Mouse (Mus musculus): ENCODE results near the gene Nkapd1. TPM values are rescaled to one million over a fixed set of nuclear protein-coding genes. Genes with fewer than 3 reads are reported as not detected.
A peak's percentile ranks its signal among the peaks of the same experiment; 100 is the strongest.

The Nkapd1 gene
- total RNA-seq (2012; rRNA removed), result 8.7 and 10.4 TPM in 2 replicates
- polyA plus RNA-seq (2012; ENCODE audit: insufficient read depth in 1 of 2, insufficient read length in 2 of 2, low read depth in 1 of 2, low replicate concordance in 2 of 2, missing spikeins in 1 of 2), result 10 to 100 TPM in 1 of 2 experiments, not detected in 1; 20.2 TPM

GRCm38 (mm10) chr9:50616766-50617603, at the start of gene Nkapd1, which contains the start of gene Pih1d2:
TSS of gene Nkapd1 (minus strand) at chr9:50617464.
TSS of gene Pih1d2 (plus strand) at chr9:50617321.
- H3K9ac ChIP-seq (ENCODE audit: control insufficient read depth, low read depth, low read length, poor library complexity, severe bottlenecking), result peak within 1 kb of the TSS; percentile 97
- H3K36me3 ChIP-seq (ENCODE audit: control insufficient read depth in 1 of 2, insufficient read depth in 2 of 2, low read length in 2 of 2), result peaks cover 3 to 25% of the 10 kb centered on the region in 2 experiments
- H3K27me3 ChIP-seq (ENCODE audit: control insufficient read depth in 1 of 2, insufficient read depth in 2 of 2, low read length in 2 of 2), result no peaks in the 10 kb centered on the region
- peak within 1 kb of the TSS; percentile 95 for H3K27ac ChIP-seq (ENCODE audit: control insufficient read depth, low read depth, low read length)
- peak; percentile 96 for DNase-seq (ENCODE audit: low read depth, low spot score)
- peaks cover 33% of the 10 kb centered on the region for H3K79me2 ChIP-seq (ENCODE audit: control insufficient read depth, insufficient read depth, low read length, poor library complexity)
- H3K4me1 ChIP-seq (ENCODE audit: control insufficient read depth in 1 of 2, insufficient read depth in 2 of 2, low read length in 2 of 2), result peaks cover 4 to 10% of the 10 kb centered on the region in 2 experiments; a peak in 3 of 4 replicates
- peak within 1 kb of the TSS; percentile 95 to 99 for H3K4me3 ChIP-seq (ENCODE audit: control insufficient read depth in 1 of 2, insufficient read depth in 1 of 2, low read depth in 2 of 2, low read length in 2 of 2)
- no peaks in the 10 kb centered on the region for H3K9me3 ChIP-seq (replicated peaks; ENCODE audit: insufficient read depth, low read length)
- no peak; the same call in 1 of the 2 replicates for TF ChIP-seq KAT2A (conservative IDR thresholded peaks at IDR 0.05; ENCODE audit: low read depth, low read length)
- no peak for TF ChIP-seq POLR2AphosphoS5 (IDR thresholded peaks at IDR 0.05; ENCODE audit: borderline replicate concordance, low read depth, low read length)
- no peak for TF ChIP-seq USF2 (IDR thresholded peaks at IDR 0.05; ENCODE audit: borderline replicate concordance in 1 of 2, insufficient read depth in 1 of 2, low read depth in 1 of 2, low read length in 2 of 2)
- TF ChIP-seq USF1 (IDR thresholded peaks at IDR 0.05; ENCODE audit: low read depth, low read length), result no peak
- 0 out of 2 replicates have a peak, but pooled peaks have one; percentile 49 for TF ChIP-seq MAZ (IDR thresholded peaks at IDR 0.05; ENCODE audit: low read depth, low read length)
- TF ChIP-seq ZKSCAN1 (IDR thresholded peaks at IDR 0.05; ENCODE audit: low read depth, low read length), result no peak
- TF ChIP-seq POLR2AphosphoS2 (IDR thresholded peaks at IDR 0.05; ENCODE audit: low read length), result peak; percentile 61
- TF ChIP-seq MEF2A (IDR thresholded peaks at IDR 0.05; ENCODE audit: extremely low read depth, insufficient replicate concordance, low read depth, low read length, poor library complexity, severe bottlenecking), result no peak
- TF ChIP-seq BHLHE40 (IDR thresholded peaks at IDR 0.05; ENCODE audit: borderline replicate concordance, low read depth, low read length), result no peak
- no peak; the same call in 1 of the 2 replicates for TF ChIP-seq ETS1 (IDR thresholded peaks at IDR 0.05; ENCODE audit: low read depth, low read length)
- TF ChIP-seq RCOR1 (IDR thresholded peaks at IDR 0.05; ENCODE audit: low read depth, low read length), result no peak
- 0 out of 2 replicates have a peak, but pooled peaks have one; percentile 28 for TF ChIP-seq CHD2 (IDR thresholded peaks at IDR 0.05; ENCODE audit: low read length)
- TF ChIP-seq MAX (IDR thresholded peaks at IDR 0.05; ENCODE audit: low read length), result peak; percentile 84
- TF ChIP-seq SIN3A (IDR thresholded peaks at IDR 0.05; ENCODE audit: low read length), result peak; percentile 99
- no peak for TF ChIP-seq JUND (IDR thresholded peaks at IDR 0.05; ENCODE audit: low read depth, low read length)
- no peak for TF ChIP-seq TAL1 (IDR thresholded peaks at IDR 0.05; ENCODE audit: low read length)
- TF ChIP-seq HCFC1 (IDR thresholded peaks at IDR 0.05; ENCODE audit: low read depth, low read length), result peak; percentile 85
- no peak; the same call in 1 of the 2 replicates for TF ChIP-seq MYB (IDR thresholded peaks at IDR 0.05; ENCODE audit: low read depth, low read length)
- no peak for TF ChIP-seq ZC3H11A (IDR thresholded peaks at IDR 0.05; ENCODE audit: low read depth, low read length)
- TF ChIP-seq TBP (IDR thresholded peaks at IDR 0.05; ENCODE audit: low read depth, low read length), result peak; percentile 49; the same call in 1 of the 2 replicates
- no peak for TF ChIP-seq ZNF384 (IDR thresholded peaks at IDR 0.05; ENCODE audit: low read depth, low read length)
- TF ChIP-seq ELF1 (IDR thresholded peaks at IDR 0.05; ENCODE audit: low read depth, low read length), result peak; percentile 63; the same call in 1 of the 2 replicates
- no peak for TF ChIP-seq CHD1 (IDR thresholded peaks at IDR 0.05; ENCODE audit: low read depth, low read length)
- no peak for TF ChIP-seq NRF1 (IDR thresholded peaks at IDR 0.05; ENCODE audit: insufficient read depth, low read depth, low read length, poor library complexity, severe bottlenecking)
- TF ChIP-seq NELFE (IDR thresholded peaks at IDR 0.05; ENCODE audit: low read depth, low read length), result peak; percentile 79
- no peak for TF ChIP-seq MAFK (IDR thresholded peaks at IDR 0.05; ENCODE audit: borderline replicate concordance, low read depth, low read length)
- peak in 1 of 2 experiments; percentile 31; a peak in 2 of 4 replicates for TF ChIP-seq EP300 (IDR thresholded peaks at IDR 0.05; ENCODE audit: low read depth in 1 of 2, low read length in 2 of 2)
- TF ChIP-seq UBTF (IDR thresholded peaks at IDR 0.05; ENCODE audit: borderline replicate concordance, insufficient read depth, low read depth, low read length), result peak; percentile 95
- peak; percentile 76 to 82 for TF ChIP-seq POLR2A (IDR thresholded peaks at IDR 0.05; ENCODE audit: control insufficient read depth in 1 of 2, insufficient read depth in 1 of 2, low read depth in 1 of 2, low read length in 2 of 2, poor library complexity in 1 of 2)
- TF ChIP-seq GATA1 (IDR thresholded peaks at IDR 0.05; ENCODE audit: low read depth, low read length), result no peak
- 0 out of 2 replicates have a peak, but pooled peaks have one; percentile 22 for TF ChIP-seq E2F4 (IDR thresholded peaks at IDR 0.05; ENCODE audit: borderline replicate concordance, low read depth, low read length)
- TF ChIP-seq MXI1 (IDR thresholded peaks at IDR 0.05; ENCODE audit: low read depth, low read length), result peak; percentile 99
- TF ChIP-seq CTCF (IDR thresholded peaks at IDR 0.05 in 2 of 3, conservative IDR thresholded peaks at IDR 0.05 in 1 of 3; ENCODE audit: control insufficient read depth in 1 of 3, insufficient read depth in 1 of 3, low read depth in 2 of 3, low read length in 3 of 3, poor library complexity in 1 of 3, severe bottlenecking in 1 of 3), result no peak
- 0 out of 2 replicates have a peak, but pooled peaks have one; percentile 34 for TF ChIP-seq TCF12 (IDR thresholded peaks at IDR 0.05; ENCODE audit: low read depth, low read length)
